Mouse (Mus musculus): ENCODE measurements around the gene Gm5788. TPM values are rescaled to one million over a fixed set of nuclear protein-coding genes. Genes with fewer than 3 reads are reported as not detected.
"Not testable (repeated sequence)": the region's sequence is repeated elsewhere in the genome, so short reads cannot be mapped to it uniquely, and the experiment has no call there.

The Gm5788 gene
- total RNA-seq (2022) = not detected

- not testable (repeated sequence) for DNase-seq (ENCODE audit: low spot score)
These were observed at the start of gene Gm5788 for GRCm38 (mm10) chr12:87494421-87494820. Gene Gm5788 (plus strand): TSS chr12:87494721.

GRCm38 (mm10) chr12:87449456-87449855 is 45.1 kb upstream of the Gm5788 start:
- DNase-seq (ENCODE audit: low spot score) = no peak

- DNase-seq (ENCODE audit: low spot score) = no peak
These were observed 29.7 kb upstream of the Gm5788 start for GRCm38 (mm10) chr12:87464678-87465297.

GRCm38 (mm10) chr12:87470263-87471136 is 24.0 kb upstream of the Gm5788 start:
- no peak for DNase-seq (ENCODE audit: low spot score)

- no peak for DNase-seq (ENCODE audit: low spot score)
These were observed 23.0 kb upstream of the Gm5788 start for GRCm38 (mm10) chr12:87471421-87471963.

- DNase-seq (ENCODE audit: low spot score) = peak; percentile 95
These were observed 22.3 kb upstream of the Gm5788 start, which contains the start of gene Snw1 for GRCm38 (mm10) chr12:87471964-87472786. Gene Snw1 (minus strand): TSS chr12:87472274.

- DNase-seq (ENCODE audit: low spot score) = no peak
These were observed 19.8 kb upstream of the Gm5788 start for GRCm38 (mm10) chr12:87474756-87475155.

GRCm38 (mm10) chr12:87482482-87482881 is 12.0 kb upstream of the Gm5788 start:
- DNase-seq (ENCODE audit: low spot score) = not testable (repeated sequence)

- not testable (repeated sequence) for DNase-seq (ENCODE audit: low spot score)
These were observed 5.8 kb upstream of the Gm5788 start for GRCm38 (mm10) chr12:87488683-87489082.

- not testable (repeated sequence) for DNase-seq (ENCODE audit: low spot score)
These were observed 19.5 kb downstream of the Gm5788 start, which contains the start of gene Gm8300 for GRCm38 (mm10) chr12:87514016-87514415. Gene Gm8300 (plus strand): TSS chr12:87514316.

- not testable (repeated sequence) for DNase-seq (ENCODE audit: low spot score)
These were observed 25.1 kb downstream of the Gm5788 start for GRCm38 (mm10) chr12:87519616-87520015.

- no peak for DNase-seq (ENCODE audit: low spot score)
These were observed 49.4 kb downstream of the Gm5788 start for GRCm38 (mm10) chr12:87543927-87544326.

Other genes with a start within 250 kb of the Gm5788 start
- 10 to 100 TPM; 23.5 to 25.1 (median 24.0) TPM for gene Vipas39, start 228.5 kb upstream of the Gm5788 start, total RNA-seq (2022)
- gene Ahsa1, start 228.2 kb upstream of the Gm5788 start, total RNA-seq (2022) = 100 to 1,000 TPM; 120 to 139 (median 131) TPM
- not detected for gene Ism2, start 195.0 kb upstream of the Gm5788 start, total RNA-seq (2022)
- 10 to 100 TPM; 18.9 to 30.4 (median 20.9) TPM for gene Sptlc2, start 106.4 kb upstream of the Gm5788 start, total RNA-seq (2022)
- gene Slirp, start 50.8 kb upstream of the Gm5788 start, total RNA-seq (2022) = 100 to 1,000 TPM; 162 to 197 (median 180) TPM
- 10 to 100 TPM in 2 of 4 experiments, 1 to 10 TPM in 2; 7.9 to 11.0 (median 9.7) TPM for gene Alkbh1, start 50.7 kb upstream of the Gm5788 start, total RNA-seq (2022)
- gene Snw1, start 22.4 kb upstream of the Gm5788 start, total RNA-seq (2022) = 10 to 100 TPM; 40.2 to 51.7 (median 44.9) TPM
- gene Gm8300, start 19.6 kb downstream of the Gm5788 start, total RNA-seq (2022) = not detected
- not detected for gene Oog1, start 108.0 kb downstream of the Gm5788 start, total RNA-seq (2022)
- not detected for gene Gm4027, start 124.1 kb downstream of the Gm5788 start, total RNA-seq (2022)
- not detected for gene Gm16381, start 149.9 kb downstream of the Gm5788 start, total RNA-seq (2022)

All from heart, adult 8-10 months (tissue).